Mouse (Mus musculus) left cerebral cortex, postnatal 14 days (tissue): ENCODE measurements around the gene Tex101. TPM values are rescaled to one million over a fixed set of nuclear protein-coding genes. Genes with fewer than 3 reads are reported as not detected.
"Not testable (repeated sequence)": the region's sequence is repeated elsewhere in the genome, so short reads cannot be mapped to it uniquely, and the experiment has no call there.

Experiments
- DNase-seq, 2 experiments: peaks; one replicate each; pipeline ENCODE4 v3.0.0; 2021 to 2022; ENCODE audit warnings: low spot score in 2 of 2, mixed read lengths in 1 of 2
- intact Hi-C: fragments of 180-260 bp; cut with DNase I; formaldehyde crosslinking; loops from one replicate; pipeline ENCODE4 v1.15.1; 2025
- total RNA-seq, 2 experiments: library from RNA; stranded (reverse); gene quantifications; 2 replicates each; pipeline ENCODE4 v1.2.3; 2021

The Tex101 gene
- total RNA-seq, 2 experiments from 2014 or later, result not detected

DNA sequence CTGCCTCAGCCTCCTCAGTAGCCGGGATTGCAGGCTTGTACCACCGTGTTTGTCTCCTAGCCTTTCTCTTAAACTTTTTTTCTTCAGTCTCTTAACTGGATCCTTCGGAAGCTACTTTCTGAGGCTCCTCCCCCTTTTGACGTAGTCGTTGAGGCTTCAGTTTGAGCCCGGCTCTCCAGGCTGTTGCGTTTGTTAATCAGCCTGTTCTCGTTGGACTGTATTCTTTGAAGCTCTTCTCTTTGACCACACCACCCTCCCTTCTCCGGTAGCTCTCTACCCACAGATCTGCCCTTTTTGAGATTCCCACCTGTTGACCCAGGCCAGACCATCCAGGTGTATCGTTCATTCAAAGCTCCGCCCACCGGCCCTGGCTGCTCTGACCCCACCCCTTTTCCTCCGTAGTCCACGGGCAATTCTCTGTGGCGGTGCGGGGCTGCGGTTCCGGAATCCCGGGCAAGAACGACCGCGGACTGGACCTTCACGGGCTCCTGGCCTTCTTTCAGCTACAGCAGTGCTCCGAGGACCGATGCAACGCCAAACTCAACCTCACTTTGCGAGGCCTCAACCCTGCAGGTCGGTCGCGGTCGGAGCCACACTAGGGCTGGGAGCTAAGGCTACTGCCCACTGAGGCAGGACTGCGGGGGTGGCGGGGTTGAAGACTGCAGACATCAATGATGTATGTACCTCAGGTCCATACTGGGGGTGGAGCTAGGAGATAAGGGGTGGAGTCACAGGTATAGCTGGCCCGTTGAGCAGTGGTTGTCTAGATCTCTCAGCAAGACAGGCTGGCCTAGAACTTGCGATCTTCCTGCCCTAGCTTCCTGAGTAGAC lies 38.2 kb downstream of the Tex101 start:
- intact Hi-C loops, result no loop called here
- DNase-seq, result no peak

DNA sequence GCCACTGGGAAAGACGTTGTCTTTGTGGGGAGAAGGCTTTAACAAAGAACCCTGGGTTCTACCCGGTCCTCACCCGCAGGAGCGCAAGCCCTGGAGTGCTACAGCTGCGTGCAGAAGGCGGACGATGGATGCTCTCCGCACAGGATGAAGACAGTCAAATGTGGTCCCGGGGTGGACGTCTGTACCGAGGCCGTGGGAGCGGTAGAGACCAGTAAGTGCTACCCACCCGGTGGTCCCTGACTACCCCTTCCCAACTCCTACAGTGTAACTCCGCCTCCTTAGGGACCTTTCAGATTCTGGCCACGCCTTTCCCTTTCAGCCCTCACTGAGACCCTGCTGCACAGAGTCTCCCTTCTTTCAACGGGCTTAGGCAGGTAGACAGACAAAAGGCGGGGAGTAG lies 39.4 kb downstream of the Tex101 start:
- DNase-seq, result no peak
- intact Hi-C loops, result no loop called here

DNA sequence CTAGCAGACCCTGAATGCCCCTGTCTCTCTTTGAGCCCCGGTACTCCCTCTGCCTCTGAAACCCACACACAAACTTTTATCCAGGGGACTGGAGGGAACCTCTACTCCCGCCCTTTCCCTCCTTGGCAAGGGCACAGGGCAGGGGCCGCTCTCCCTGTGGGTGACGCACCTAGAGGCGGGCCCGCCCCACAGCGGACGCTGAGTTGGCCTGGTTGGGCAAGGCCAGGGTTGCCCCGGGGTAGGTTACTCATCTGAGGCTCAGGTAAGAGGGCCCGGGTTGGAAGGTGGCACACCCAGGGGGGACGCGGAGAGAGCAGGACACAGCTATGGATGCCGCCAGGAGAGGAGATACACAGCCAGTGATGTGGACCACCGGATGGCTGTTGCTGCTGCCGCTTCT lies 40.2 kb downstream of the Tex101 start, which contains the start of gene Lypd3:
TSS of gene Lypd3 (plus strand) at position 287 of the 400 bp plus-strand sequence.
- intact Hi-C loops, result no loop called here

GRCm38 (mm10) chr7:24630116-24630880 lies 46.2 kb downstream of the Tex101 start:
- intact Hi-C loops, result no loop called here
- no peak for DNase-seq

More for the DNA sequence above, 40.2 kb downstream of the Tex101 start, which contains the start of gene Lypd3:
- no peak for DNase-seq

DNA sequence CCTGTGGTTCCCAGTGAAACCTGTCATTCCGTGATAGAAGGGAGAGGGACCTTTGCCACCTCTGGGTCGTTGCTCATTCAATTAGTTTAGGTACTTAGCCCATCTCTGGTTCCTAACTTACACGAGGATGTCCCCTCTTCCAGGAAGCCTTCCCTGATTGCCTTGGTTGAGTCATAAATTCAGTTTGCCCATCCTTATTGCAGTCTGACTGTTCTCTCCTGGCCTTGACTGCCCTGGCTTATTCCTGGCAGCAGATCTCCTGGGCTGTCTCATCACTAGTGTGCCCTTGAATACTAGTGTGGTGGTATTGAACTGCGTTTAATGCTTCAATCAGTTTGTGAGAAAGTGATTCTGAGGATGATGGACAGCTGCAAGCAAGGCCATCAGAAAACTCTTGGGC lies 46.8 kb downstream of the Tex101 start:
- DNase-seq, result no peak
- intact Hi-C loops, result no loop called here

- intact Hi-C loops, result no loop called here
- DNase-seq, result peak; percentile 36 to 45
Observed at GRCm38 (mm10) chr7:24628685-24629610, 47.5 kb downstream of the Tex101 start.

DNA sequence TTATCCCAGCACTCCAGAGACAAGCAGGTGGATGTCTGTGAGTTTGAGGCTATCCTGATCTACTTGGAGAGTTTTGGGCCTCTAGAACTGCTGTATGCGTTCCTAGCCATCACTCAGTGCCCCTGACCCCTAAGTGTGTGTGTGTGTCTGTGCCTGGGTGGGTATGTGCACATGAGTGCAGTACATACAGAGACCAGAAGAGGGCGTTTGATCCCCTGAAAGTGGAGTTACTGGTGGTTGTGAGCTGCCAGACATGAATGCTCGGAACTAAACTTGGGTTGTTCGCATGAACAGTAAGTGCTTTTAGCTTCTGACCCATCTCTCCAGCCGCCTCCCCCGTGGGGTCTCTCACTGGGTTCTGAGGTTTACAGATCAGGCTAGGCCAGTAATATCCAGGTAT lies 53.5 kb downstream of the Tex101 start:
- intact Hi-C loops, result no loop called here

DNA sequence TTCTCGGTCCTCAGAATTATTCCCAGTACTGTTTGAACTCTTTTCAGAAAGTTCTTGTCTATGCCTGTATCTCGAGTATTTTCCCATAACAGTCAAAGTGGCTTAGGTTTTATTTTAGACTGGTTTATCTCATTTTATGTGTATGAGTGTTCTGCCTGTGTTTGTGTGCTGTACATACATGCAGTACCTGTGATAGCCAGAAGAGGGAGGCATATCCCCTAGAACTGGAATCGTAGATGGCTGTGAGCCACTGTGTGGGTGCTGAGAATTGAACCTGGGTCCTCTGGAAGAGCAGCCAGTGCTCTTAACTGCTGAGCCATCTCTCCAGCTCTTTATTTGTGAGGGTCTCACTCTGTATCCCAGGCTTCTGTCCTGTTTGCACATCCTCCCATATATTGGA lies 55.3 kb downstream of the Tex101 start:
- intact Hi-C loops, result no loop called here
- DNase-seq, result no peak

More for the DNA sequence above, 53.5 kb downstream of the Tex101 start:
- no peak for DNase-seq

DNA sequence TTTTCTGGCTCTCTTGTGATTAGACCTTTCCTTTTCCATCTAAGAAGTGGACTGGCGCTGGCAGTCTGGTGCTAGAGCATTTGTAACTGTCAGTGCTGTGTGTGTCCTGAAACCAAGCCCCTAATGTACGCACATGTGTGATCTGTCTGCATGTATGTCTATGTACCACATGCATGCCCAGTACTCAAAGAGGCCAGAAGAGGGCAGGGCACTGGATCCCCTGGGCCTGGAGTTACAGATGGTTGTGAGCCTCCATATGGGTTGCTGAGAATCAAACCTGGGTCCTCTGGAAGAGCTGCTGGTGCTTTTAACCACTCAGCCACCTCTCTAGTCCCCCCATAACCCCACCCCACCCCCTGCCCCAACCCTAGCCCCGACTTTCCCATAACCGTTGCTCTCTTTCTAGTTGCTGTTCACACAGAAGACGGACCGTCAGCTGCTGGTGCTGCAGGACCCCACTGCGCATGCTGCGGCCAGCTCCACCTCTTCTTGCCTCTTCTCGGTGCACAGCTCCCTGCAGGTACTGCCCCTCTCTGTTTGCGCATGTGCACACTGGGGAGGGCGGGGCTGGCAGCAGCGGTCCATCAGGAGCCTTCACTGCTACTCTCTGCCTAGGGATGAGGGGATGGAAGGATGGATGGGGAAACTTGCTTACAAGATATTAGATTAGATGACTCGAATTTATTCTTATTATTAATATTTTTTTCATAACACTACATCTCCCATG lies 56.6 kb downstream of the Tex101 start:
- intact Hi-C loops, result no loop called here
- no peak for DNase-seq

GRCm38 (mm10) chr7:24618374-24618773 lies 58.1 kb downstream of the Tex101 start:
- DNase-seq, intact Hi-C loops: not testable (repeated sequence)

Other genes starting within 250 kb of the Tex101 start
- under 1 TPM in 1 of 2 experiments, not detected in 1; 0.19 TPM for gene Irgc1, start 224.4 kb downstream of the Tex101 start, total RNA-seq
- gene Plaur, start 214.2 kb downstream of the Tex101 start, total RNA-seq, result 1 to 10 TPM in 1 of 2 experiments, under 1 TPM in 1; 0.30 to 1.3 TPM
- 100 to 1,000 TPM; 282 to 289 TPM for gene Cadm4, start 194.7 kb downstream of the Tex101 start, total RNA-seq
- gene Zfp428, start 169.7 kb downstream of the Tex101 start, total RNA-seq, result 10 to 100 TPM; 53.7 to 53.8 TPM
- not detected for gene AC161166.1, start 164.2 kb downstream of the Tex101 start, total RNA-seq
- 10 to 100 TPM; 97.0 to 97.6 TPM for gene Irgq, start 146.0 kb downstream of the Tex101 start, total RNA-seq
- not detected for gene Pinlyp, start 130.6 kb downstream of the Tex101 start, total RNA-seq
- gene Xrcc1, start 130.4 kb downstream of the Tex101 start, total RNA-seq, result 10 to 100 TPM; 34.7 to 37.8 TPM
- gene Ethe1, start 89.1 kb downstream of the Tex101 start, total RNA-seq, result 10 to 100 TPM in 1 of 2 experiments, 1 to 10 TPM in 1; 9.3 to 11.3 TPM
- 1 to 10 TPM; 6.9 to 7.2 TPM for gene Zfp575, start 89.0 kb downstream of the Tex101 start, total RNA-seq
- gene Phldb3, start 65.9 kb downstream of the Tex101 start, total RNA-seq, result under 1 TPM in 1 of 2 experiments, not detected in 1; 0.42 TPM
- gene Lypd3, start 40.1 kb downstream of the Tex101 start, total RNA-seq, result under 1 TPM; 0.48 to 0.53 TPM
- gene BC049730, start 32.6 kb upstream of the Tex101 start, total RNA-seq, result not detected
- gene Gm4763, start 50.2 kb upstream of the Tex101 start, total RNA-seq, result not detected
- not detected for gene Cd177, start 83.6 kb upstream of the Tex101 start, total RNA-seq
- gene Ceacam10, start 100.5 kb upstream of the Tex101 start, total RNA-seq, result not detected
- not detected for gene Gm9844, start 185.5 kb upstream of the Tex101 start, total RNA-seq
- gene Lypd4, start 193.3 kb upstream of the Tex101 start, total RNA-seq, result not detected
- gene Dmrtc2, start 193.4 kb upstream of the Tex101 start, total RNA-seq, result not detected
- gene Rps19, start 207.7 kb upstream of the Tex101 start, total RNA-seq, result 100 to 1,000 TPM; 421 to 431 TPM
- gene Cd79a, start 220.7 kb upstream of the Tex101 start, total RNA-seq, result under 1 TPM in 1 of 2 experiments, not detected in 1; 0.55 TPM
- gene Arhgef1, start 226.2 kb upstream of the Tex101 start, total RNA-seq, result 10 to 100 TPM; 80.3 to 89.2 TPM